Mouse (Mus musculus) cerebellum, adult (tissue): ENCODE data around the gene Gm29554.
"Not testable (repeated sequence)": the region's sequence is repeated elsewhere in the genome, so short reads cannot be mapped to it uniquely, and the experiment has no call there.

Experiments
- ATAC-seq: cut with Nextera tagmentation; 2 replicates; pipeline ENCODE4 v1.9.2; 2017; ENCODE audit warnings: mild to moderate bottlenecking, moderate library complexity, mixed read lengths; ENCODE audit not compliant: insufficient number of reproducible peaks, low FRiP score, low TSS enrichment

Gene Gm29554

DNA sequence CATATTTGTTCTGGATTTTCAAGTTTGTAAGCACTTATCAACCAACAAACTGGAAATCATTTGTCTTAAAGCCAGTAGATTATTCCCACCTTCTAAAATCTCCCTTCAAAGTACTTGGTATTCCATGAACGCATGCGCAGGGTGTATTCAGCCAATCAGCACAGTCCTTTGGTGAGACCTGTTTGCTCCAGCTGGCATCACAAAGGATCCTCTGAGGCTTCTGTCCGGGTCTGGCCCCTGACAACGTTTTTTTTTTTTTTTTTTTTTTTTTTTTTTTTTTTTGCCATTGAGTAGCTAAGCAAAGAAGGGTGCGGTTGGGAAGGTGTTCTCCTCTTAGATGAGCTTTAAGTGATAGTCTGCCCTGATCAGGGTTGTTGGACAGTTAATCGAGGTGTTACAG lies at the start of gene Gm29554:
Gm29554 (plus strand) TSS at position 301 of the 400 bp plus-strand sequence.
- not testable (repeated sequence) for ATAC-seq
